Mouse (Mus musculus) erythroblast, embryonic 14.5 days (primary cell): ENCODE measurements around the gene Pacs1. TPM values are rescaled to one million over a fixed set of nuclear protein-coding genes. Genes with fewer than 3 reads are reported as not detected.
A peak's percentile ranks its signal among the peaks of the same experiment; 100 is the strongest.
"Not testable (repeated sequence)": the region's sequence is repeated elsewhere in the genome, so short reads cannot be mapped to it uniquely, and the experiment has no call there.

ENCODE experiments used
- H3K27me3 ChIP-seq: 2 replicates; pipeline ENCODE4 v1.6.1; 2012; ENCODE audit warnings: inconsistent platforms; ENCODE audit not compliant: control insufficient read depth
- H3K36me3 ChIP-seq: 2 replicates; pipeline ENCODE4 v1.6.1; 2012; ENCODE audit warnings: mild to moderate bottlenecking, inconsistent platforms; ENCODE audit not compliant: control insufficient read depth
- H3K4me1 ChIP-seq: 2 replicates; pipeline ENCODE4 v1.6.1; 2012; ENCODE audit warnings: inconsistent platforms; ENCODE audit not compliant: control insufficient read depth
- H3K4me3 ChIP-seq: replicated peaks from 2 replicates; pipeline ENCODE3; 2012; ENCODE audit warnings: moderate library complexity, mild to moderate bottlenecking, inconsistent platforms
- H3K9me3 ChIP-seq: 2 replicates; pipeline ENCODE4 v1.6.1; 2012; ENCODE audit warnings: low read length, inconsistent platforms, mixed read lengths; ENCODE audit not compliant: control insufficient read depth
- GATA1 ChIP-seq: IDR thresholded peaks from 2 replicates; pipeline ENCODE4 v1.6.1; 2012; ENCODE audit warnings: low read length, inconsistent platforms, mixed read lengths
- TAL1 ChIP-seq: IDR thresholded peaks from 3 replicates; pipeline ENCODE4 v1.6.1; 2012; ENCODE audit warnings: low read length, inconsistent platforms, mixed read lengths
- polyA plus RNA-seq: library from polyadenylated mRNA; stranded (reverse); fragments of >175 nt; gene quantifications from 2 replicates; pipeline ENCODE4 v1.2.3, GENCODE M21; 2012

Gene Pacs1
- polyA plus RNA-seq, 1 experiment = 2.7 TPM

- Histone ChIP-seq H3K27me3 (peaks cover 35% of the 10 kb centered on the region), H3K36me3 (peaks cover 46% of the 10 kb centered on the region), H3K9me3 (no peaks in the 10 kb centered on the region), H3K4me1 (peaks cover 41% of the 10 kb centered on the region), H3K4me3 (no peak overlapping the region)
- TF ChIP-seq GATA1 = no peak
- no peak for TF ChIP-seq TAL1
These were observed 176.9 kb downstream of the Pacs1 start for GRCm38 (mm10) chr19:5095887-5096474.

- Histone ChIP-seq H3K4me1 (peaks cover 41% of the 10 kb centered on the region), H3K36me3 (peaks cover 43% of the 10 kb centered on the region)
These were observed 178.0 kb downstream of the Pacs1 start for GRCm38 (mm10) chr19:5094746-5095417.

GRCm38 (mm10) chr19:5094243-5094632 lies 178.7 kb downstream of the Pacs1 start:
- no peak for TF ChIP-seq TAL1
- TF ChIP-seq GATA1 = no peak; the same call in 1 of the 2 replicates
- Histone ChIP-seq H3K4me1 (peaks cover 47% of the 10 kb centered on the region), H3K36me3 (peaks cover 41% of the 10 kb centered on the region), H3K4me3 (no peak overlapping the region), H3K9me3 (no peaks in the 10 kb centered on the region), H3K27me3 (peaks cover 35% of the 10 kb centered on the region)

More at GRCm38 (mm10) chr19:5094746-5095417, 178.0 kb downstream of the Pacs1 start:
- no peaks in the 10 kb centered on the region for H3K9me3 ChIP-seq
- H3K4me3 ChIP-seq = no peak overlapping the region
- TF ChIP-seq GATA1 (no peak), TAL1 (no peak)
- H3K27me3 ChIP-seq = peaks cover 35% of the 10 kb centered on the region

GRCm38 (mm10) chr19:5093481-5094242 lies 179.3 kb downstream of the Pacs1 start:
- Histone ChIP-seq H3K36me3 (peaks cover 39% of the 10 kb centered on the region), H3K4me3 (no peak overlapping the region), H3K4me1 (peaks cover 49% of the 10 kb centered on the region), H3K27me3 (peaks cover 35% of the 10 kb centered on the region), H3K9me3 (no peaks in the 10 kb centered on the region)
- TF ChIP-seq GATA1 = no peak

GRCm38 (mm10) chr19:5092083-5092482 lies 180.8 kb downstream of the Pacs1 start:
- H3K9me3 ChIP-seq = no peaks in the 10 kb centered on the region
- peaks cover 39% of the 10 kb centered on the region for H3K36me3 ChIP-seq
- no peak for TF ChIP-seq GATA1
- TF ChIP-seq TAL1 = no peak
- H3K4me3 ChIP-seq = no peak overlapping the region
- H3K27me3 ChIP-seq = peaks cover 33% of the 10 kb centered on the region
- H3K4me1 ChIP-seq = peaks cover 49% of the 10 kb centered on the region

GRCm38 (mm10) chr19:5089324-5089723 lies 183.6 kb downstream of the Pacs1 start:
- Histone ChIP-seq H3K9me3 (peaks cover 4% of the 10 kb centered on the region; the same call in 1 of the 2 replicates), H3K27me3 (peaks cover 33% of the 10 kb centered on the region), H3K4me3 (peak overlapping the region; percentile 76), H3K4me1 (peaks cover 51% of the 10 kb centered on the region), H3K36me3 (peaks cover 39% of the 10 kb centered on the region)
- no peak for TF ChIP-seq GATA1
- no peak for TF ChIP-seq TAL1

- H3K4me3 ChIP-seq = peak within 1 kb of the TSS; percentile 76
- peaks cover 44% of the 10 kb centered on the region for H3K27me3 ChIP-seq
- H3K9me3 ChIP-seq = peaks cover 4% of the 10 kb centered on the region; the same call in 1 of the 2 replicates
- peaks cover 42% of the 10 kb centered on the region for H3K4me1 ChIP-seq
- TF ChIP-seq GATA1 (no peak), TAL1 (no peak)
- H3K36me3 ChIP-seq = peaks cover 34% of the 10 kb centered on the region
These were observed 184.8 kb downstream of the Pacs1 start, which contains the start of gene Yif1a for GRCm38 (mm10) chr19:5087884-5088728. TSS of gene Yif1a (plus strand) at chr19:5088538.

- H3K9me3 ChIP-seq, H3K4me3 ChIP-seq: not testable (repeated sequence)
- Histone ChIP-seq H3K36me3 (peaks cover 19% of the 10 kb centered on the region), H3K27me3 (peaks cover 60% of the 10 kb centered on the region), H3K4me1 (peaks cover 42% of the 10 kb centered on the region)
These were observed 186.4 kb downstream of the Pacs1 start for GRCm38 (mm10) chr19:5086533-5086932.
